Mouse (Mus musculus): ENCODE measurements around the gene Rapgef1.
"Not testable (repeated sequence)": the region's sequence is repeated elsewhere in the genome, so short reads cannot be mapped to it uniquely, and the experiment has no call there.

Rapgef1 gene

GRCm38 (mm10) chr2:29739368-29739767 lies 119.8 kb downstream of the Rapgef1 start:
- DNase-seq (ENCODE audit: low spot score), result no peak

GRCm38 (mm10) chr2:29741207-29741606 lies 121.7 kb downstream of the Rapgef1 start:
- DNase-seq (ENCODE audit: low spot score), result no peak

- DNase-seq (ENCODE audit: low spot score), result no peak
Observed at GRCm38 (mm10) chr2:29744256-29744655, 124.7 kb downstream of the Rapgef1 start.

GRCm38 (mm10) chr2:29747188-29747782 lies 127.8 kb downstream of the Rapgef1 start:
- DNase-seq (ENCODE audit: low spot score), result no peak

- no peak for DNase-seq (ENCODE audit: low spot score)
Observed at GRCm38 (mm10) chr2:29747852-29748251, 128.3 kb downstream of the Rapgef1 start.

GRCm38 (mm10) chr2:29748499-29748898 lies 129.0 kb downstream of the Rapgef1 start:
- no peak for DNase-seq (ENCODE audit: low spot score)

- DNase-seq (ENCODE audit: low spot score), result no peak
Observed at GRCm38 (mm10) chr2:29751497-29751896, 132.0 kb downstream of the Rapgef1 start, which contains the start of gene Gm13420. Gene Gm13420, minus strand, starts transcription at chr2:29751685.

GRCm38 (mm10) chr2:29752397-29752796 lies 132.9 kb downstream of the Rapgef1 start:
- no peak for DNase-seq (ENCODE audit: low spot score)

GRCm38 (mm10) chr2:29755693-29756092 lies 136.2 kb downstream of the Rapgef1 start:
- no peak for DNase-seq (ENCODE audit: low spot score)

GRCm38 (mm10) chr2:29764831-29765230 lies 145.3 kb downstream of the Rapgef1 start:
- peak; percentile 45 for DNase-seq (ENCODE audit: low spot score)

GRCm38 (mm10) chr2:29767976-29768709 lies 148.6 kb downstream of the Rapgef1 start:
- no peak for DNase-seq (ENCODE audit: low spot score)

GRCm38 (mm10) chr2:29768901-29769300 lies 149.4 kb downstream of the Rapgef1 start:
- no peak for DNase-seq (ENCODE audit: low spot score)

GRCm38 (mm10) chr2:29770162-29770561 lies 150.6 kb downstream of the Rapgef1 start:
- no peak for DNase-seq (ENCODE audit: low spot score)

- DNase-seq (ENCODE audit: low spot score), result no peak
Observed at GRCm38 (mm10) chr2:29771611-29772461, 152.3 kb downstream of the Rapgef1 start.

GRCm38 (mm10) chr2:29773323-29773722 lies 153.8 kb downstream of the Rapgef1 start:
- no peak for DNase-seq (ENCODE audit: low spot score)

- not testable (repeated sequence) for DNase-seq (ENCODE audit: low spot score)
Observed at GRCm38 (mm10) chr2:29781256-29781655, 161.7 kb downstream of the Rapgef1 start.

- no peak for DNase-seq (ENCODE audit: low spot score)
Observed at GRCm38 (mm10) chr2:29784290-29784689, 164.8 kb downstream of the Rapgef1 start.

- DNase-seq (ENCODE audit: low spot score), result peak; percentile 91
Observed at GRCm38 (mm10) chr2:29787104-29787917, 167.8 kb downstream of the Rapgef1 start, which contains the start of gene Coq4. Gene Coq4, plus strand, starts transcription at chr2:29787493.

- peak; percentile 71 for DNase-seq (ENCODE audit: low spot score)
Observed at GRCm38 (mm10) chr2:29787937-29788681, 168.6 kb downstream of the Rapgef1 start, which contains the start of gene Trub2. Gene Trub2, minus strand, starts transcription at chr2:29788502.
